Mouse (Mus musculus): Measurements from ENCODE around the gene Wipf2.
A peak's percentile ranks its signal among the peaks of the same experiment; 100 is the strongest.
"Not testable (repeated sequence)": the region's sequence is repeated elsewhere in the genome, so short reads cannot be mapped to it uniquely, and the experiment has no call there.

Gene Wipf2

GRCm38 (mm10) chr11:98863028-98863750 is at the start of gene Wipf2:
TSS of gene Wipf2 (plus strand) at chr11:98863638.
- DNase-seq (ENCODE audit: low read depth, low spot score) = peak; percentile 88

GRCm38 (mm10) chr11:98816706-98817239 is 46.7 kb upstream of the Wipf2 start:
- no peak for DNase-seq (ENCODE audit: low read depth, low spot score)

- DNase-seq (ENCODE audit: low read depth, low spot score) = no peak
Observed at GRCm38 (mm10) chr11:98820968-98821367, 42.5 kb upstream of the Wipf2 start.

GRCm38 (mm10) chr11:98826071-98826470 is 37.4 kb upstream of the Wipf2 start:
- not testable (repeated sequence) for DNase-seq (ENCODE audit: low read depth, low spot score)

- no peak for DNase-seq (ENCODE audit: low read depth, low spot score)
Observed at GRCm38 (mm10) chr11:98827877-98828276, 35.6 kb upstream of the Wipf2 start.

GRCm38 (mm10) chr11:98829091-98829775 is 34.2 kb upstream of the Wipf2 start:
- no peak for DNase-seq (ENCODE audit: low read depth, low spot score)

- no peak for DNase-seq (ENCODE audit: low read depth, low spot score)
Observed at GRCm38 (mm10) chr11:98829875-98830274, 33.6 kb upstream of the Wipf2 start.

- DNase-seq (ENCODE audit: low read depth, low spot score) = peak; percentile 34
Observed at GRCm38 (mm10) chr11:98835296-98835695, 28.1 kb upstream of the Wipf2 start.

- DNase-seq (ENCODE audit: low read depth, low spot score) = peak; percentile 18
Observed at GRCm38 (mm10) chr11:98835725-98836124, 27.7 kb upstream of the Wipf2 start.

- DNase-seq (ENCODE audit: low read depth, low spot score) = no peak
Observed at GRCm38 (mm10) chr11:98836128-98836527, 27.3 kb upstream of the Wipf2 start.

GRCm38 (mm10) chr11:98836651-98837141 is 26.7 kb upstream of the Wipf2 start, which contains the start of gene Rapgefl1:
TSS of gene Rapgefl1 (plus strand) at chr11:98836785.
- peak; percentile 47 for DNase-seq (ENCODE audit: low read depth, low spot score)

- DNase-seq (ENCODE audit: low read depth, low spot score) = no peak
Observed at GRCm38 (mm10) chr11:98837231-98837704, 26.2 kb upstream of the Wipf2 start.

- no peak for DNase-seq (ENCODE audit: low read depth, low spot score)
Observed at GRCm38 (mm10) chr11:98837917-98838316, 25.5 kb upstream of the Wipf2 start.

- DNase-seq (ENCODE audit: low read depth, low spot score) = no peak
Observed at GRCm38 (mm10) chr11:98838512-98838911, 24.9 kb upstream of the Wipf2 start.

- DNase-seq (ENCODE audit: low read depth, low spot score) = no peak
Observed at GRCm38 (mm10) chr11:98839402-98839801, 24.0 kb upstream of the Wipf2 start.

- DNase-seq (ENCODE audit: low read depth, low spot score) = no peak
Observed at GRCm38 (mm10) chr11:98839897-98840296, 23.5 kb upstream of the Wipf2 start.

GRCm38 (mm10) chr11:98846016-98846415 is 17.4 kb upstream of the Wipf2 start:
- DNase-seq (ENCODE audit: low read depth, low spot score) = no peak

- no peak for DNase-seq (ENCODE audit: low read depth, low spot score)
Observed at GRCm38 (mm10) chr11:98846865-98847604, 16.4 kb upstream of the Wipf2 start.

- no peak for DNase-seq (ENCODE audit: low read depth, low spot score)
Observed at GRCm38 (mm10) chr11:98849196-98849894, 14.1 kb upstream of the Wipf2 start.

GRCm38 (mm10) chr11:98850100-98851093 is 13.0 kb upstream of the Wipf2 start:
- DNase-seq (ENCODE audit: low read depth, low spot score) = no peak
